Mouse (Mus musculus) erythroid progenitor cell, adult 5-6 weeks (primary cell): ENCODE data around the gene Dlgap4. TPM values are rescaled to one million over a fixed set of nuclear protein-coding genes. Genes with fewer than 3 reads are reported as not detected.

Experiments used
- ATAC-seq: replicated peaks from 2 replicates; pipeline ENCODE4 v1.8.0; 2016; ENCODE audit warnings: moderate number of reproducible peaks, mild to moderate bottlenecking, moderate TSS enrichment, inconsistent platforms; ENCODE audit not compliant: poor library complexity, low FRiP score, severe bottlenecking
- total RNA-seq, 2 experiments: library from RNA; stranded (forward) in 1 of 2; stranded (reverse) in 1 of 2; fragments of 150-400 nt in 1 of 2; fragments of 186-747, 209-891 nt in 1 of 2; gene quantifications; 2 replicates each; pipeline versions ENCODE4 v1.2.3 to v1.2.4; 2015 to 2017; ENCODE audit warnings: low replicate concordance in 2 of 2

Gene Dlgap4
- total RNA-seq, 2 experiments from 2014 or later = 3.0 to 8.0 TPM

DNA sequence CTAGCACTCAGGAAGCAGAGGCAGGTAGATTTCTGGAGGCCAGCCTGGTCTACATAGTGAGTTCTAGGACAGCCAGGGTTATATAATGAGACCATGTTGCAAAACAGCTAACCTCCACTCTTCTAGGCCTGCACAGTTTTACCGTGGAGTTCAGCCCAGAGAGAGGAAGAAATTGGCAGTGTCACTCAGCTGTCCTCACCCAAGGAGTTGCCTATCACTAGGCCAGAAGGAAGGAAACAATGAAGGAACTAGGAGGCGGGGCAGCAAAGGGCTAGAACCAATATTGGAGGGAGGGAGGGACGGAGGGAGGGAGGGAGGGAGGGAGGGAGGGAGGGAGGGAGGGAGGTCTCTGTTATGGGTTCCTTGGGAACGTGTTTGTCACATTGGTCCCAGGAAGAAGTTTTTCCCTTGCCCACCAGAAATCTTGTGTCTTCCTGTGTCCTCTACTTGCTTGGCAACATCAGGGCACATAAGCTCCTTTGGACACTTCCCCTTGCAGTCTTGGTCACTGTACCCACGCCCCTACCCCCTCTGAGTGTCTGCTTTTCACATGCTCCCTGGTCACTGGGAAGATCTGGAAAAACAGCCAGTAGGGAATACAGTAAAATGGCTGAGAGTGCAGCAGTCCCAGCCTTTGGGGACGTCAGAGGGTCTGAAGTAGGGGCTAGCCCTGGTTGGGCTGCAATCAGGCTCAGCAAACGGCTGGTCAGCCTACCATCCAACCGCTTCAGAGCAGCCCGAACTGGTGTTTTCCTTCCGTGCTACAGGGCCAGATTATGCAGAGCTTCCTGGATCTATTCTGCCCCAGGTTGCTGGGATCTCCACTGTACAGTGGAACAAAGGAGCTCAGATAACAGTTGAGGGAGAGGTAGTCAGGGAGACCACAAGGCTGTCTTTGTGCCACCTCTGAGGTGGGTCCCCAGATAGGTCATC is 116.3 kb downstream of the Dlgap4 start:
- ATAC-seq = 0 out of 2 replicates have a peak, but pooled peaks have one; percentile 4

- ATAC-seq = peak; percentile 40
Observed at GRCm38 (mm10) chr2:156730501-156730921, 117.0 kb downstream of the Dlgap4 start.

GRCm38 (mm10) chr2:156731592-156731991 is 118.1 kb downstream of the Dlgap4 start:
- no peak for ATAC-seq

DNA sequence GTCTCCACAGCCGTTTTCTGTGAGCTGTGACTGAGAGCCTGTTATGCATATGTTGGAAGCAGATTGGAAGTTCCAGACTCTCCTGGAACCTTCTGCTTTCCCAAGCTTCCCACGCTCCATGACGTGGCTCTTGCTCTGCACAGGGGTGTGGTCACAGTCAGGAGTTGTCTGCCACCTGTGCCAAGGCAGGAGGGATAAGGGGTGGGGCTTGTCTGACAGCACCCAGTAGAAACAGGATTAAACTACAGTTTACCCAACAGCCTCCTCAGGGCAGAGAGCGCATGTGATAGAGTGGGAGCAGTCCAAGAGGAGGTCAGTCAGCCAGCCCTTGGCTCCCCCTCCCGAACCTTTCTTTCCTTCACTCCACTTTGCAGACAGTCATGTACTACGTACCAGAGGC is 118.6 kb downstream of the Dlgap4 start:
- ATAC-seq = 0 out of 2 replicates have a peak, but pooled peaks have one; percentile 28

- ATAC-seq = no peak
Observed at GRCm38 (mm10) chr2:156735761-156736335, 122.3 kb downstream of the Dlgap4 start.

DNA sequence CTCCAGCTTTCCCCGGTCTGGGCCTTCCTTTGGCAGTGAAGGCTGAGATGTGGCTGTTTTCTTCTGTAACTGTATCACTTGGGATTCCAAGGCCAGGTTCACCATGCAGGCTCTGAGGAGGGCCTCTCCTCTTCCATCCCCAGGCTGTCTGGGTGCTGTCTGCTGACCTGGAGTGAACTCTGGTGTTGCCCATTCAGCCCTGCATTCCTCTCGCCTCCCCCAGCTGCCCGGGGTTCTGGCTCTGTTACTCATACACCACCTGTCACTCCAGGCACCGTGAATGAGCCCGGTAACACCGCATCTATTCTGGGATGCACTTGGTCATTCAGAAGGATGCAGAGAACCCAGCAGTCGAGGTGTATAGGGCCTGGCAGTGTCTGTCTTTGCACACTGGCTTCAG is 123.3 kb downstream of the Dlgap4 start:
- no peak for ATAC-seq

DNA sequence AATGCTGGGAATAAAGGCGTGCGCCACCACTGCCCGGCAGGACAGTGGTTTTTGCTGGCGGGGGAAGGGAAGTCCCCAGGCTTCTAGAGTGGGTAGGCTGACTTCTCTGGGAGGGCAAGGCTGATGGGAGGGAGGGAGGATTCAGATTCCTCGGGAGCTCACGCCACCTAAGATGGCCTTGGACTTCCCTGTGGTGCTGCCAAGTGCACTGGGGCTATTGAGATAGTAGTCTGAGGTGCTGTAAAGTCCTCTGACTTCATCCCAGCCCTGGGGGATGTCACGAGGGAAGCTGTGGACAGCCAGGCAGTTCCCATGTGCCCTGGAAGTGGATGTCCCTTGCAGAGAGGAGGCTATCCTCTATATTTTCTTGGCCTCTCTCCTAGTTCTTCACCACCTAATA is 124.5 kb downstream of the Dlgap4 start:
- no peak for ATAC-seq

DNA sequence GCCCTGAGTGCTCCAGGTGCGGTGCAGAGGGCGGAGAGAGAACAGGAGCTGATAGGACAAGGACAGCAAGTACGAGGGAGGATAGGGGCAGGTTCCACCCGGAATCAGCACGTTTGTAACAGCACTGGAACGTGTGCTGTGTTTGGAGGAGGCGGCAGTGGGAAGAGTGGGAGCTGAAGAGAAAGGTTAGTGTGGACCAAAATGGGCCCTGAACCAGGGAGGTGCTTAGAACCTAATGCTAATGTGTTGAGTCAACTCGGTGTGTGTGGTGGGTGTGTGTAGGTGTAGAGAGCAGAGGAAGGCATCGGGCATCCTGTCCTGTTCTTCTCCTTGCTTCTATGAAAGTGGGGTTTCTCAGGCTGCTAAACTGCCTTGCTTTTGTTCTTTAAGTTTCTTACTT is 127.8 kb downstream of the Dlgap4 start:
- no peak for ATAC-seq

DNA sequence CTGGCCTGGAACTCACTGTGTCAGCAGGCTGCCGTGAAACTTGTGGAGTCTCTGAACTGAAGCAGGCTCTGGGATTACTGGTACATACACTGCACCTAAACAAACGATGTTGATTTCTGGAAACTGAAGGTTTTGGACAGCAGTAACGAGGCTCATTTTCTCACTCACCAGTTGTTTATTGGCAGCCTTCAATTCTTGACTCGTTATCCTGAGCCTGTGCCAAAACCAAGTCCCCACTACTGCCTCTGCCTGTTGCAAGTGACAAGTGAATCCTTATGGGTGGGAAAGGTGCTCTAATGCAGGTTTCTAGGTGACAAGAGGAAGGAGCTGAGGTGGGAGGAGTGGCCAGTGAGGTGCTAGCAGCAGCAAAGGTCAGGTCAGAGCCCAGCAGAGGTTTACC is 128.5 kb downstream of the Dlgap4 start:
- no peak for ATAC-seq

GRCm38 (mm10) chr2:156743248-156743647 is 129.7 kb downstream of the Dlgap4 start:
- no peak for ATAC-seq

- no peak for ATAC-seq
Observed at GRCm38 (mm10) chr2:156744414-156744813, 130.9 kb downstream of the Dlgap4 start.

- no peak for ATAC-seq
Observed at GRCm38 (mm10) chr2:156747315-156747714, 133.8 kb downstream of the Dlgap4 start.

DNA sequence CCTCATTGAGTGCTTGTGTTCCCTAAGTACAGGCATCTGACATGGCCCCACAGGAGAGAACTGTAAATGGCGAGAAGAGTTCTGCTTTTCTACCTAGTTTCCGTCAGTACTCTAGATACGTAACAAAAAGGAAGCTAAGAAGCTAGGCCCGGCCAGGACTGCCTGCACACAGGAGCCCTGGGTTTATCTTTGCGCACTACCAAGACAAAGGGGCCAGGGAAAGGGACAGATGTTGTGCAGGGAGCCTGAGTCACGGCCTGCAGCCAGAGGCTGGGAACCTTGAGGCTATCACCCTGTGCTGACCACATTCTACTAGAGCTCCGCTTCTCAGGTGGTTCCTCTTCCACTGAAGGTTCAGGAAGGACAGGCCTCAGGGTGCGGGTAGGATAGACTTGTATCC is 136.2 kb downstream of the Dlgap4 start:
- no peak for ATAC-seq

- no peak for ATAC-seq
Observed at GRCm38 (mm10) chr2:156756937-156757336, 143.4 kb downstream of the Dlgap4 start.

DNA sequence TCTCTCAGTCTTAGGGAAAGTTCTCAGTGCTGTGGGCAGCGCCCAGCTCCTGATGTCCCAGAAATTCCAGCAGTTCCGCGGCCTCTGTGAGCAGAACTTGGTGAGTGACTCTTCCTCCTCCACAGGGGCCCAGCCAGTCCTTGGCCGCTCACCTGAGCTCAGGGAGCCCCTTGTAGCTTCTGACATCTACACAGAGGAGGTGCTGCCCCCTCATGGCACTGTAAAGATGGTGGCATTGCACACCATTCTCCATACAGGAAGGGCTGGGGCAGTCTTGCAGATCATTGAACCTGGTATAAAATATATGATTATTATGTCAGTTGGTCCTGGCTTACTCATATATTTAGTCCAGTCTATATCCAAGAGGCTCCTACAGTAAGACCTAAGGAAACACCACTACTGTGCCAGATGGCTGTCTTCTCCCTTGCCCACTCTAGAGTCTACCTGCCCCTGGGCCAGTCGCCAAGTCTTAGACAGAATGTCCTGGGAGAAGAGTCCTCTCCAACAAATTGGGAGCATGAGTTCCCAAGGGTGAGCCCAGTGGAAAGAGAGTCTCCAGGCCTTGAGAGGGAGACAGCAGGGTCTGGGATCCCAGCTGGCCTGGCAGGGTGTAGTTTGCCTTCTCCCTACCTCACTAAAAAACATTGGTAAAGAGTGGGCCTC is 147.5 kb downstream of the Dlgap4 start:
- no peak for ATAC-seq

GRCm38 (mm10) chr2:156761521-156762278 is 148.2 kb downstream of the Dlgap4 start:
- no peak for ATAC-seq

GRCm38 (mm10) chr2:156762499-156762898 is 149.0 kb downstream of the Dlgap4 start:
- ATAC-seq = no peak

DNA sequence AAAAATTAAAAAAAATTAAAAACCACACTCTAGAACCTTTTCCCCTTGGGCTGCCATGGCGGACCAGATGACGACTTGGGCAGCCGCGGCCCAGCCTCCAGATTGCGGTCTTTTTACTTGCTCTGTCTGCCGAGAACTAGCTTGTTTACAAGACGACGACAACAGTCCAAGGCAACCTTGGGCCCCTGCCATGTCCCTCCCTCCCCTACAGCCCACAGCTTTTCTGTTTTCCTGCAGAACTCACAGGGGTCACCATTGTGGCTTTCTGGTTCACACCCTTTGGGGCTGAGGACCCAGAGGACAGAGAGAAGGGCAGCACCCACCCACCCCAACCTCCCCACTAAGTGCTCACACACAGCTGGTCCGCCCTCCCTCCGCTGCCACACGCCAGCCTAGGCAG is 149.6 kb downstream of the Dlgap4 start:
- no peak for ATAC-seq

GRCm38 (mm10) chr2:156764022-156764421 is 150.5 kb downstream of the Dlgap4 start:
- ATAC-seq = no peak

GRCm38 (mm10) chr2:156764747-156765146 is 151.2 kb downstream of the Dlgap4 start:
- ATAC-seq = no peak
